Mouse (Mus musculus) stomach, embryonic 15.5 days (tissue): ENCODE measurements around the gene Lmo3. TPM values are rescaled to one million over a fixed set of nuclear protein-coding genes. Genes with fewer than 3 reads are reported as not detected.

Experiments
- ATAC-seq: fragments of 200-750 bp; cut with Nextera tagmentation; 2 replicates; pipeline ENCODE4 v1.8.0; 2017; ENCODE audit warnings: low read depth, moderate number of reproducible peaks, moderate TSS enrichment; ENCODE audit not compliant: insufficient read depth, low FRiP score
- H3K27ac ChIP-seq: fragments of 300-500 bp; sonication (generic); 2 replicates; pipeline ENCODE4 v1.5.1; 2015; ENCODE audit warnings: mild to moderate bottlenecking, inconsistent platforms
- H3K27me3 ChIP-seq: fragments of 300-500 bp; sonication (generic); replicated peaks from 2 replicates; pipeline ENCODE4 v1.6.1; 2015; ENCODE audit warnings: inconsistent platforms
- H3K36me3 ChIP-seq: fragments of 300-500 bp; sonication (generic); 2 replicates; pipeline ENCODE4 v1.6.1; 2015; ENCODE audit warnings: inconsistent platforms
- H3K4me1 ChIP-seq: fragments of 300-500 bp; sonication (generic); 2 replicates; pipeline ENCODE4 v1.6.1; 2015; ENCODE audit warnings: inconsistent platforms
- H3K4me2 ChIP-seq: fragments of 300-500 bp; sonication (generic); 2 replicates; pipeline ENCODE4 v1.6.1; 2015; ENCODE audit warnings: mild to moderate bottlenecking, inconsistent platforms
- H3K4me3 ChIP-seq: fragments of 300-500 bp; sonication (generic); replicated peaks from 2 replicates; pipeline ENCODE4 v1.5.1; 2015; ENCODE audit warnings: inconsistent platforms
- H3K9ac ChIP-seq: fragments of 300-500 bp; sonication (generic); 2 replicates; pipeline ENCODE4 v1.6.1; 2015; ENCODE audit warnings: inconsistent platforms
- H3K9me3 ChIP-seq: fragments of 300-500 bp; sonication (generic); 2 replicates; pipeline ENCODE4 v1.6.1; 2016; ENCODE audit warnings: inconsistent platforms
- WGBS: fragments of 180-500 bp; shearing (Covaris S2); methylation state at CpG from one replicate; pipeline ENCODE4 v1.1.7; 2015; 5-methylcytosine and 5-hydroxymethylcytosine counted together
- polyA plus RNA-seq: library from polyadenylated mRNA; unstranded; fragments of >200 nt; fragmentation: Nextera tagmentation; extraction: Ambion mirVana; gene quantifications from 2 replicates; pipeline ENCODE4 v1.2.1, GENCODE M21; 2015

The Lmo3 gene
- polyA plus RNA-seq, result 6.3 and 9.4 TPM in 2 replicates

DNA sequence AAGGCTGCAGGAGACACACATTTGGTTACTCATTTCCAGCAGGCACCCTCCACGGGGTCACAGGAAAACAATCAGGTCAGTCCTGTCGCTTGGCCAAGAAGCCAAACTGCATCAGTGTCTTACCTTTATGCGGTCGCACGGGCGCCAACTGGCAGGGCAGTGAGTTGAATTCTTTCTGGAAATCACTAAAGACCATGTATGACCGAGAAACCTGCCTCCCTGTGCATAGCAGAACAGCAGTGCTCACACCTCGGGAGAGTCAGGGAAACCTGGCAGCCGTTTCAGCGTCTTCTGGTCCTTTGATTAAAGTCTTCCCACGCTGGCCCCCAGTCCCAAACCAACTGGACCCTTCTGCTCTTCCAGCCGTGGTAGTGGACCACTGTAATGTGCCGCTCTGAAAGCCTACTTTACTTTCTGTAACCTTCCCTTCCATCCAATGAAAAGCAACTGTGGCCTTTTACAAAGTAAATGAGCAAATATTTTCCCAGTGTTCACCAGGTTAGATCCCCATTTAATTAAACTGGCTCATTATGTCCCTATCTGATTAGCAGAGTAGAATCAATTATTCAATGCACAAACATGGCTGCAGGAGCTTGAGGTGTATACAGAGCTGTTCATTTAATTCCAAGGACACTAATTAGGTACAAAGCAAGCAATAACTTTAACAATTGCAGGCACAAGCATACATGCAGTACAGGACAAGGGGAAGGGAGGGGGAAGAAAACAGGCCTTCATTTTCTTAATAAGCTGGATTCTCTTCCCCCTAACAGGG is at the start of gene Lmo3:
Gene Lmo3, minus strand, starts transcription at position 235 of the 772 bp plus-strand sequence.
- H3K9ac ChIP-seq, result no peak within 1 kb of the TSS
- no peaks in the 10 kb centered on the region for H3K9me3 ChIP-seq
- H3K4me3 ChIP-seq, result no peak within 1 kb of the TSS
- no peak within 1 kb of the TSS for H3K4me2 ChIP-seq
- no peak within 1 kb of the TSS for H3K27ac ChIP-seq
- 70% methylated on average over 13 of the region's 13 CpGs for WGBS
- no peaks in the 10 kb centered on the region for H3K27me3 ChIP-seq
- no peaks in the 10 kb centered on the region for H3K4me1 ChIP-seq
- H3K36me3 ChIP-seq, result no peaks in the 10 kb centered on the region
- no peak for ATAC-seq

DNA sequence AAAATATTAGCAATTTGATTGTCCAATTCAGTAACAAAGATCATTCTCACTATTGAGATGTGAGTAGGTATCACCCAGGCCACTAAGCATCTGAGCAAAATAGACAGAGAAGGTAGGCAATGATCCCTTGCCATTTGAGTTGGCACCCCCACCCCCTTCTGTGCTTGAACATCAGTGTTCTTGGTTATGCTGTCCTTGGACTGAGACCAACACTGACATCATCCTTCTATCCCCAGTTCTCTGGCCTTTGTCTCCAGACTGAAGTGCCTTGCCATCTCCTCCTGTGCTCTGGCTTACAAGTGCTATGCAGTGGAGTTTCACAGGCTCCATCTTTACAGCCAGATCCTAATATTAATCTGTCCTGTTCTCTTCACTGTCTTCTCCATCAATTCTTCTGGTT is 39.0 kb upstream of the Lmo3 start:
- no peak overlapping the region for H3K4me2 ChIP-seq
- H3K27ac ChIP-seq, result no peak overlapping the region
- no peak for ATAC-seq
- no peaks in the 10 kb centered on the region for H3K4me1 ChIP-seq
- no peak overlapping the region for H3K9ac ChIP-seq
- H3K4me3 ChIP-seq, result no peak overlapping the region
- no peaks in the 10 kb centered on the region for H3K36me3 ChIP-seq
- H3K9me3 ChIP-seq, result no peaks in the 10 kb centered on the region
- H3K27me3 ChIP-seq, result no peaks in the 10 kb centered on the region

DNA sequence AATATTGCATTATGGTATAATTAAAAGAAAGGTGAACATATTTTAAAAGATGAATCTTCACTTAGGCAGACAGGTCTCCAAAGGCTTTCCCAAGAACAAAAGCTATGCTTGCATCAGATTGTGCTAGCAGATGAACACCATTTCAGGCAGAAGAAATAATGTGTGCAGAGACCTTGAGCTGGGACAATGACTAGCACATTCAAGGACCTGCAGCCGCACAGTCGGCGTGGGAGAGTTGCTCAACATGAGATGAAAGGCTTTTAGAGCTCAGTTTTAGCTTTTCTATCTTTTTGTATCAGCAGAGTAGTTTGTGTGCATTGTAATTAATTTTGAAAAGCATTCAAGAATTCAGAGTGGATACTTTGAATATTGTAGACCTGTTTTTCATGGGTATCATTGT is 36.6 kb upstream of the Lmo3 start:
- no peaks in the 10 kb centered on the region for H3K27me3 ChIP-seq
- WGBS, result 85% methylated on average over 3 of the region's 3 CpGs
- no peak for ATAC-seq

DNA sequence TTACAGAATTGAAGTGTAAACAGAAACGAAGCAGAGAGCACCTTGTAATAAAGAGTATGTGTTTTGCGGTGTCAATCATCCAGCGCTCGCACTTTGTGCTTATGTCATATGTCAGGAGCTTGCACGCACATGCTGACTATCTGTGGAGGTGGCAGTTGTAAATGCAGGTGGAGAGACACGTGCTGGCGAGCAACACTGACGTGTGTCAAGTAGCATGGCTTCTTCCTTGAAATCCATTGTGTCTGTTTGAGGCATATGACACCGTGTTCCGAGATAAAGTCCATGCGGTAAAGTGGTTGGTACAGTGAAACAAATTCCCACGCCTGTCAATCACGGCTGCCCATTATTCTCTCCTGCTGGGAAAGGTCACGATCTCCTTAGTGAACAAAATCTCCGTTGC is 15.2 kb upstream of the Lmo3 start:
- Histone ChIP-seq H3K9ac (no peak overlapping the region), H3K9me3 (no peaks in the 10 kb centered on the region), H3K4me2 (no peak overlapping the region), H3K36me3 (no peaks in the 10 kb centered on the region), H3K27ac (no peak overlapping the region), H3K4me3 (no peak overlapping the region), H3K27me3 (no peaks in the 10 kb centered on the region), H3K4me1 (no peaks in the 10 kb centered on the region)
- WGBS, result 88% methylated on average over 15 of the region's 15 CpGs
- ATAC-seq, result no peak

More for the DNA sequence above, 36.6 kb upstream of the Lmo3 start:
- Histone ChIP-seq H3K36me3 (no peaks in the 10 kb centered on the region), H3K9ac (no peak overlapping the region), H3K9me3 (no peaks in the 10 kb centered on the region), H3K4me3 (no peak overlapping the region), H3K4me2 (no peak overlapping the region), H3K27ac (no peak overlapping the region), H3K4me1 (no peaks in the 10 kb centered on the region)

DNA sequence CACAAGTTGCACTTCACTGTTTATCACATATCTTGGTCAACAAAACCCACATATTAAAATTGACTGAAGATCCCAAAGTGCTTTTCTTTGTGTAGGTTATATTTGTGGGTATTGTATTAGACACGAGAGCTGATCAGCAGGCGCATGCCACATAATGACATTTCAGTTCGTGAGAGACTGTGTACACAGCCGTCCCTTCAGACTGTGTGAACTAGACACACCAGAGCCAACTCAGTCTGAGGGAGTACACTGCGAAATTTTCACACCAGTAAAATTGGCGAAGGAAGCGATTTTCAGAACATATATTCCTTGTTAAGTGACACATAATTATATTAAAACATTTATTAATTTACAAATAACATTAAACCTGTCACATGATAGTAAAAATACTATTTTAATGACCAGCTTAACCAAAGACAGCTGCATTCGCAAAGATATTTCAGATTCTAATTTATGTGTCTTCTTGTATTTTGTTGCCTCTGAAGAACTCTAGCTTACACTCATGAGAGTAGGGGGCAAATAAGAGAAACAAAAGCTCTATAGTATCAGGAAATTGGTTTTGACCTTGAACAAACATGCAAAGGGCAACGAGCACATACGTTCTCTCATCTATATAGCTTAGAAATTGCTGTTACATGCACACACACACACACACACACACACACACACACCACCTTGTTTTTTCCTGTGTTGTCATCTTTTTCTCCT is 14.4 kb upstream of the Lmo3 start:
- WGBS, result 67% methylated on average over 10 of the region's 10 CpGs

DNA sequence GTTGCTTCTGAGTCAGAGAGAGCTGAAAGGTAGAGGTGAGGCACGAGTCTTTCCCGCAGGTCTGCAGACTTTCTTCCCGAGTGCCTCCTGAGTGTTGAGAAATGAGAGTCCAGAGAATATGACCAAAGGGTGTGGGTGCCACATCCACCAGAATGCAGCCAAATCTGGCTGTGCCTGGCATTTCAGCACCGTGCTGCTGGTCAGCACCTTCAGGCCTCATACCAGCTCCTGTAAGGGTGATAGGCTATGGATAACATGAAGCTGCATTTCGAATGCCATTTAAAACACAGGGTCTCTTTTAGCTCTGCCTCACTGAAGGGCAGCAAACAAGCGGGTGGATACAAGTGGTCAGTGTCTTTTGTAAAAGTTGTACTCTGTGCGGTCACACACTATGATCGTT is 1.5 kb upstream of the Lmo3 start:
- no peaks in the 10 kb centered on the region for H3K9me3 ChIP-seq
- H3K4me3 ChIP-seq, result no peak overlapping the region
- H3K4me1 ChIP-seq, result no peaks in the 10 kb centered on the region
- H3K27ac ChIP-seq, result no peak overlapping the region
- ATAC-seq, result no peak
- 60% methylated on average over 8 of the region's 8 CpGs for WGBS
- H3K9ac ChIP-seq, result no peak overlapping the region
- no peaks in the 10 kb centered on the region for H3K27me3 ChIP-seq
- H3K36me3 ChIP-seq, result no peaks in the 10 kb centered on the region
- no peak overlapping the region for H3K4me2 ChIP-seq

More for the DNA sequence above, 14.4 kb upstream of the Lmo3 start:
- no peaks in the 10 kb centered on the region for H3K4me1 ChIP-seq
- H3K4me3 ChIP-seq, result no peak overlapping the region
- no peaks in the 10 kb centered on the region for H3K9me3 ChIP-seq
- no peak overlapping the region for H3K9ac ChIP-seq
- no peaks in the 10 kb centered on the region for H3K27me3 ChIP-seq
- no peaks in the 10 kb centered on the region for H3K36me3 ChIP-seq
- H3K27ac ChIP-seq, result no peak overlapping the region
- ATAC-seq, result no peak
- H3K4me2 ChIP-seq, result no peak overlapping the region

DNA sequence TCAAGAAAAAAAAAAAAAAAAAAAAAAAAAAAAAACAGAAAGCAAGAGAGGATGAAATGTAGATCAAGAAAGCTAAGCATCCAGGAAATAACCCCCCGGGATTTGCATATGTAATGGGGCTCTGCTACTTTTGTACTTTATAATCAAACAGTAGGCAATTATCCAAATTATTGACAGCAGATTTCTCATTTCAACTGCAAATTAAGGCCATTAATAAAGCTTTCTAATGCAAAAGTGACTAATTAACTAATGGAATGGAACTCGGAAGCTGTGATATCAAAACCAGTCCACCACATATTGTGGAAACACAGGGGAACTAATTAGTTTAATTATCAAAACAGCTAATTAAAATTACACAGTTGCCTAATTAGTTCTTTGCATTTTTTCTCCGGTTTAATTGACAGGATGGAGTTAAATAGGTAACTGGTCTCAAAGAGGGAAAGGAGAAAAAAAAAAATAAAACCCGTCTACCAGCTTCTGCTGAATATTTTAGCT is 785 bp upstream of the Lmo3 start:
- 63% methylated on average over 4 of the region's 4 CpGs for WGBS
- Histone ChIP-seq H3K4me2 (no peak overlapping the region), H3K27me3 (no peaks in the 10 kb centered on the region), H3K36me3 (no peaks in the 10 kb centered on the region), H3K9ac (no peak overlapping the region), H3K4me1 (no peaks in the 10 kb centered on the region), H3K4me3 (no peak overlapping the region), H3K27ac (no peak overlapping the region), H3K9me3 (no peaks in the 10 kb centered on the region)
- ATAC-seq, result no peak

DNA sequence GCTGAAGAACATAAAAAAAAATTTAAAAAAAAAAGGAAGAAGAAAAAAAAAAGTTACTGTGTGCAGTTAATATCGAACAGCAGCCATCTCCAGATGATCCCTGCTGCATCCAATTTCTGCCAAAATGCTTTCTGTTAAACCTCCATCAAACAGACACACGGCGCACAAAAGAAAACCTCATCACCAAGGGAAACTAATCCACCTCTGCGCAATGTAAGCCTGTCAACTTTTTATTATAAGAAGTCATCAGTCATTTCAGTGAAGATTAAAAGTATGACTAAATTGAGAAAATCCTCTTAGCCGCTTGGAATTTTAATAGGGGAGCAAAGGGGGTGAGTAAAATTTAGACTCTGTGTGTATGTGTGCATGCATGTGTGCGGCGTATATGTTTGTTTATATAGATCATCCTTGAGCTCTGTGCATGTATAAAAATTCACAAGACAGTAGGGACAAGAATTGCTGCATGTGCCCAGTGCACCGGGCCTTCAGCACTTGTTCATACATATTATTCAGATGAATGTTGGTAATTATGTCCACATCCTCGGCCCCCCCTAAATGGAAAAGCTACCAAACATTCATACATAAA is 1.2 kb downstream of the Lmo3 start:
- 58% methylated on average over 9 of the region's 9 CpGs for WGBS
- Histone ChIP-seq H3K4me3 (no peak overlapping the region), H3K27ac (no peak overlapping the region), H3K4me1 (no peaks in the 10 kb centered on the region), H3K9ac (no peak overlapping the region), H3K36me3 (no peaks in the 10 kb centered on the region), H3K27me3 (no peaks in the 10 kb centered on the region), H3K9me3 (no peaks in the 10 kb centered on the region), H3K4me2 (no peak overlapping the region)
- no peak for ATAC-seq

DNA sequence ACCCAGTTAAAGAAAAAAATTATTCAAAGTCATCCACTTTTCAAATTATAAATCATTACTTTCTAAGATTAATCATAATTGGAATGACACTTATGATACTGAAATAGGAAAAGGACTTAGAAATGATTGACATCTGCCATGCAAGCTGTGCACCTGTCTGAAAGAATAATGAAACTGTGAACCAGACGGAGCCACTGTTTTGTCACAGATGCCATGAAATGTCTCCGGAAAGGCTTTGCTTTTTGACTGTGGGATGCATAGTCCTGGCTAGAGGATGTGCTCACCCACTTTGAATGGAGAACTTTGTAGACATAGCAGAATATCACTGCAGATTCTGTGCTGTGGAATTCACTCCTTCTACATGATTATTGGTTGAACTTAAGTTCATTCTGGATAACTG is 18.4 kb downstream of the Lmo3 start:
- Histone ChIP-seq H3K4me1 (no peaks in the 10 kb centered on the region), H3K9me3 (no peaks in the 10 kb centered on the region), H3K36me3 (no peaks in the 10 kb centered on the region), H3K27me3 (no peaks in the 10 kb centered on the region), H3K4me3 (no peak overlapping the region), H3K4me2 (no peak overlapping the region), H3K27ac (no peak overlapping the region), H3K9ac (no peak overlapping the region)
- ATAC-seq, result no peak
- 85% methylated on average over 2 of the region's 2 CpGs for WGBS

DNA sequence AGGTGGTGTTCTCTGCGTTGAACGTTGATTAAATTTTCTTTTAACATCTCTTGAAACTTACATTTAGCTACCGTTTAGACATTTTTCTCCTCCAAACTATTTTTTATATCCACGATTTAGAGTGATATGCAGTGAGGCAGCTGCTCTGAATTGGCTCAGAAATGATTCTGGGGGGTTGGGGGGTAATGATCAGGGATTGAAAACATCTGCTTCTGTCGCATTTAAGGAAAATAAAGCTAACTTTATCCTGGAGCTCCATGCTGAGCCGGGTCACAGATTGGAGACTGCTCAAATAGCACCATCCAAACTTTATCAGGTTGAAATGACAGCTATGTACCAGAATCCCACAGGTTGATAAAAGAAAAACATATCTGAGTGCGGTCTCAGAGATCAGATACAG is 29.6 kb downstream of the Lmo3 start:
- H3K4me1 ChIP-seq, result no peaks in the 10 kb centered on the region
- H3K4me2 ChIP-seq, result no peak overlapping the region
- no peaks in the 10 kb centered on the region for H3K36me3 ChIP-seq
- H3K9ac ChIP-seq, result no peak overlapping the region
- no peak for ATAC-seq
- no peak overlapping the region for H3K4me3 ChIP-seq
- H3K27me3 ChIP-seq, result no peaks in the 10 kb centered on the region
- H3K9me3 ChIP-seq, result no peaks in the 10 kb centered on the region
- H3K27ac ChIP-seq, result no peak overlapping the region
- 45% methylated on average over 7 of the region's 7 CpGs for WGBS

DNA sequence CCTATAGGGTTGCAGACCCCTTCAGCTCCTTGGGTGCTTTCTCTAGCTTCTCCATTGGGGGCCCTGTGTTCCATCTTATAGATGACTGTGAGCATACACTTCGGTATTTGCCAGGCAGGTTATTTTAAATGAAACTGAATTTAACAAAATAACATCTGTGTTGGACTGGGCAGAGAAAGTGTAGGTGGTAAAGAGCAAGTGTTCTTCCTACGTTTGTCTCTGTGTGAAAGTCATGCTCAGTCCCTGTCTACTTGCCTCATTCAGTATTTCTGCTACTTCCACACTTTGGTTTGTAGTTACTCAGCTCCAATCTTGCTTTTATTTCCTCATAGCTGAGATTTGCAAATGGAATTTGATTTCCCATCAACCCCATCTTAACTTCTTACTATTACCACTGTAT is 46.9 kb downstream of the Lmo3 start:
- no peaks in the 10 kb centered on the region for H3K4me1 ChIP-seq
- ATAC-seq, result no peak
- H3K27me3 ChIP-seq, result no peaks in the 10 kb centered on the region
- 80% methylated on average over 2 of the region's 2 CpGs for WGBS
- H3K36me3 ChIP-seq, result no peaks in the 10 kb centered on the region
- H3K4me2 ChIP-seq, result no peak overlapping the region
- no peak overlapping the region for H3K4me3 ChIP-seq
- H3K9ac ChIP-seq, result no peak overlapping the region
- H3K9me3 ChIP-seq, result no peaks in the 10 kb centered on the region
- H3K27ac ChIP-seq, result no peak overlapping the region

DNA sequence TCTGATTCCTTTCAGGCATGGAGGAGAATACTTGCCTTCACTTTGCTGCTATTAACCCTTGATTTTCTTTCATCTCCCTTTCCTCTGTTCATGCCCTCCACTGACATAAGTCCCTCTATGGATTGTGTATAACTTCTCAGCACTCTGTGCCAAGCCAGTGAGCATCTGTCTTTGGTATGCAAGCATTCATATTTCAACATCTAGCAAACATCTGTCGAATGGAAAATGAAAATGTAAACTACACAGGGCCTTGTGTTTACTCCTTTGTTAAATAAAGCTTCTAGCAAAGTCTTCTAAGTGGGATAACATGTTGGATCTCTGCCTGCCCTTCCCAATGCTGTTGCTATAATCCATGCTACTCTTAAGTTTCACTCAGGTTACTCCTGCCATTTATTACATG is 75.1 kb downstream of the Lmo3 start:
- Histone ChIP-seq H3K9ac (no peak overlapping the region), H3K4me1 (no peaks in the 10 kb centered on the region), H3K27me3 (no peaks in the 10 kb centered on the region), H3K4me3 (no peak overlapping the region), H3K27ac (no peak overlapping the region), H3K9me3 (no peaks in the 10 kb centered on the region), H3K4me2 (no peak overlapping the region), H3K36me3 (no peaks in the 10 kb centered on the region)
- no peak for ATAC-seq
- WGBS, result 31% methylated on average over 1 of the region's 1 CpGs
